Mouse (Mus musculus): Measurements from ENCODE around the gene Ostf1. TPM values are rescaled to one million over a fixed set of nuclear protein-coding genes. Genes with fewer than 3 reads are reported as not detected.

Gene Ostf1
- total RNA-seq, 2 experiments from 2014 or later = 20.6 to 21.6 TPM

- Histone ChIP-seq H3K4me3 (peak overlapping the region; percentile 46), H3K27ac (peak overlapping the region; percentile 65)
- TF ChIP-seq CTCF (IDR thresholded peaks at IDR 0.05) = no peak
- DNase-seq = no peak
- intact Hi-C loops (cut with DNase I) = no loop called here
Observed at GRCm38 (mm10) chr19:18615680-18616240, 15.9 kb downstream of the Ostf1 start.

- Histone ChIP-seq H3K27ac (no peak overlapping the region), H3K4me3 (no peak overlapping the region)
- intact Hi-C loops (cut with DNase I) = no loop called here
- no peak for DNase-seq
- no peak for TF ChIP-seq CTCF (IDR thresholded peaks at IDR 0.05)
Observed at GRCm38 (mm10) chr19:18614337-18614736, 17.3 kb downstream of the Ostf1 start.

GRCm38 (mm10) chr19:18608975-18609374 lies 22.6 kb downstream of the Ostf1 start:
- Histone ChIP-seq H3K27ac (0 out of 2 replicates have a peak overlapping the region, but pooled peaks have one; percentile 16), H3K4me3 (no peak overlapping the region)
- no peak for DNase-seq
- no peak for TF ChIP-seq CTCF (IDR thresholded peaks at IDR 0.05)
- intact Hi-C loops (cut with DNase I) = no loop called here

GRCm38 (mm10) chr19:18607907-18608306 lies 23.7 kb downstream of the Ostf1 start:
- peak overlapping the region; percentile 21; the same call in 1 of the 2 replicates for H3K27ac ChIP-seq
- no peak for DNase-seq
- no peak for TF ChIP-seq CTCF (IDR thresholded peaks at IDR 0.05)
- intact Hi-C loops (cut with DNase I) = no loop called here
- H3K4me3 ChIP-seq = no peak overlapping the region

- TF ChIP-seq CTCF (IDR thresholded peaks at IDR 0.05) = no peak
- intact Hi-C loops (cut with DNase I) = no loop called here
- DNase-seq = no peak
- Histone ChIP-seq H3K27ac (no peak overlapping the region), H3K4me3 (no peak overlapping the region)
Observed at GRCm38 (mm10) chr19:18603011-18603410, 28.6 kb downstream of the Ostf1 start.

GRCm38 (mm10) chr19:18600611-18601010 lies 31.0 kb downstream of the Ostf1 start:
- no peak for DNase-seq
- intact Hi-C loops (cut with DNase I) = no loop called here
- Histone ChIP-seq H3K27ac (no peak overlapping the region), H3K4me3 (no peak overlapping the region)
- TF ChIP-seq CTCF (IDR thresholded peaks at IDR 0.05) = no peak

- intact Hi-C loops (cut with DNase I) = no loop called here
- Histone ChIP-seq H3K4me3 (no peak overlapping the region), H3K27ac (no peak overlapping the region)
- no peak for TF ChIP-seq CTCF (IDR thresholded peaks at IDR 0.05)
- no peak for DNase-seq
Observed at GRCm38 (mm10) chr19:18599650-18600049, 32.0 kb downstream of the Ostf1 start.

GRCm38 (mm10) chr19:18599051-18599450 lies 32.6 kb downstream of the Ostf1 start:
- no peak overlapping the region for H3K27ac ChIP-seq
- no peak for DNase-seq
- intact Hi-C loops (cut with DNase I) = no loop called here
- H3K4me3 ChIP-seq = no peak overlapping the region
- no peak for TF ChIP-seq CTCF (IDR thresholded peaks at IDR 0.05)

GRCm38 (mm10) chr19:18598265-18598926 lies 33.2 kb downstream of the Ostf1 start:
- no peak for DNase-seq
- Histone ChIP-seq H3K4me3 (no peak overlapping the region), H3K27ac (no peak overlapping the region)
- no peak for TF ChIP-seq CTCF (IDR thresholded peaks at IDR 0.05)
- intact Hi-C loops (cut with DNase I) = no loop called here

GRCm38 (mm10) chr19:18597772-18598171 lies 33.9 kb downstream of the Ostf1 start:
- Histone ChIP-seq H3K4me3 (no peak overlapping the region), H3K27ac (no peak overlapping the region)
- no peak for TF ChIP-seq CTCF (IDR thresholded peaks at IDR 0.05)
- intact Hi-C loops (cut with DNase I) = no loop called here
- DNase-seq = no peak

GRCm38 (mm10) chr19:18596876-18597275 lies 34.7 kb downstream of the Ostf1 start:
- DNase-seq = no peak
- TF ChIP-seq CTCF (IDR thresholded peaks at IDR 0.05) = no peak
- Histone ChIP-seq H3K27ac (no peak overlapping the region), H3K4me3 (no peak overlapping the region)
- intact Hi-C loops (cut with DNase I) = no loop called here

GRCm38 (mm10) chr19:18593722-18594121 lies 37.9 kb downstream of the Ostf1 start:
- no peak for TF ChIP-seq CTCF (IDR thresholded peaks at IDR 0.05)
- intact Hi-C loops (cut with DNase I) = no loop called here
- H3K4me3 ChIP-seq = no peak overlapping the region
- no peak for DNase-seq
- H3K27ac ChIP-seq = no peak overlapping the region

- no peak for DNase-seq
- Histone ChIP-seq H3K4me3 (no peak overlapping the region), H3K27ac (no peak overlapping the region)
- no peak for TF ChIP-seq CTCF (IDR thresholded peaks at IDR 0.05)
- intact Hi-C loops (cut with DNase I) = no loop called here
Observed at GRCm38 (mm10) chr19:18592919-18593318, 38.7 kb downstream of the Ostf1 start.

- intact Hi-C loops (cut with DNase I) = no loop called here
- Histone ChIP-seq H3K4me3 (no peak overlapping the region), H3K27ac (no peak overlapping the region)
- DNase-seq = no peak
- TF ChIP-seq CTCF (IDR thresholded peaks at IDR 0.05) = no peak
Observed at GRCm38 (mm10) chr19:18590942-18591354, 40.7 kb downstream of the Ostf1 start.

Measured in gastrocnemius, adult 2 months (tissue).